Mouse (Mus musculus) lung, adult 2 months (tissue): Measurements from ENCODE around the gene Ephb1. TPM values are rescaled to one million over a fixed set of nuclear protein-coding genes. Genes with fewer than 3 reads are reported as not detected.

Source experiments
- DNase-seq: peaks from one replicate; pipeline ENCODE4 v3.0.0; 2022
- H3K4me1 ChIP-seq: fragments of 200-500 bp; 2 replicates; pipeline ENCODE4 v1.6.1; 2011; ENCODE audit warnings: low read length; ENCODE audit not compliant: control insufficient read depth, insufficient read depth
- H3K4me3 ChIP-seq: fragments of 200-500 bp; replicated peaks from 2 replicates; pipeline ENCODE3; 2011; ENCODE audit warnings: low read depth, mild to moderate bottlenecking, control low read depth, low read length; ENCODE audit errors: extremely low read depth
- CTCF ChIP-seq: fragments of 200-500 bp; IDR thresholded peaks from 2 replicates; pipeline ENCODE4 v1.5.1; 2011; ENCODE audit warnings: mild to moderate bottlenecking, low read length, control low read depth; ENCODE audit not compliant: insufficient read depth
- POLR2A ChIP-seq: fragments of 200-500 bp; IDR thresholded peaks from 2 replicates; pipeline ENCODE4 v1.6.1; 2011; ENCODE audit warnings: low read depth, mild to moderate bottlenecking, control low read depth, low read length, borderline replicate concordance; ENCODE audit errors: extremely low read depth
- WGBS: fragments of 180-500 bp; shearing (Covaris S2); methylation state at CpG from one replicate; pipeline ENCODE4 v1.1.7; 2018; 5-methylcytosine and 5-hydroxymethylcytosine counted together
- polyA plus RNA-seq: library from polyadenylated mRNA; depleted of rRNA; stranded (reverse); fragments of >200 nt; gene quantifications from 2 replicates; pipeline ENCODE4 v1.2.3, GENCODE M21; 2012

Gene Ephb1
- polyA plus RNA-seq, 1 experiment = 1.1 TPM

GRCm38 (mm10) chr9:101990032-101990431 lies 364.5 kb downstream of the Ephb1 start:
- DNase-seq = no peak
- no peak for TF ChIP-seq CTCF
- TF ChIP-seq POLR2A = no peak
- Histone ChIP-seq H3K4me3 (no peak overlapping the region), H3K4me1 (no peaks in the 10 kb centered on the region)
- WGBS = 64% methylated on average over 6 of the region's 6 CpGs

GRCm38 (mm10) chr9:101986910-101987309 lies 367.6 kb downstream of the Ephb1 start:
- Histone ChIP-seq H3K4me3 (no peak overlapping the region), H3K4me1 (no peaks in the 10 kb centered on the region)
- DNase-seq = no peak
- no peak for TF ChIP-seq CTCF
- TF ChIP-seq POLR2A = no peak
- 76% methylated on average over 2 of the region's 2 CpGs for WGBS

GRCm38 (mm10) chr9:101982378-101982777 lies 372.1 kb downstream of the Ephb1 start:
- no peak overlapping the region for H3K4me3 ChIP-seq
- WGBS = 65% methylated on average over 7 of the region's 7 CpGs
- H3K4me1 ChIP-seq = no peaks in the 10 kb centered on the region
- DNase-seq = no peak
- no peak for TF ChIP-seq POLR2A
- TF ChIP-seq CTCF = no peak

GRCm38 (mm10) chr9:101981161-101981560 lies 373.3 kb downstream of the Ephb1 start:
- WGBS = 74% methylated on average over 2 of the region's 2 CpGs
- Histone ChIP-seq H3K4me3 (no peak overlapping the region), H3K4me1 (no peaks in the 10 kb centered on the region)
- no peak for TF ChIP-seq CTCF
- no peak for TF ChIP-seq POLR2A
- DNase-seq = no peak

GRCm38 (mm10) chr9:101976884-101977465 lies 377.5 kb downstream of the Ephb1 start:
- WGBS = 90% methylated on average over 4 of the region's 4 CpGs
- DNase-seq = no peak
- H3K4me3 ChIP-seq = no peak overlapping the region
- H3K4me1 ChIP-seq = peaks cover 2% of the 10 kb centered on the region; the same call in 1 of the 2 replicates
- no peak for TF ChIP-seq CTCF
- no peak for TF ChIP-seq POLR2A

- Histone ChIP-seq H3K4me3 (no peak overlapping the region), H3K4me1 (peaks cover 2% of the 10 kb centered on the region; the same call in 1 of the 2 replicates)
- WGBS = 45% methylated on average over 8 of the region's 8 CpGs
- no peak for DNase-seq
- TF ChIP-seq POLR2A (no peak), CTCF (no peak)
Measured at GRCm38 (mm10) chr9:101972314-101972713, 382.2 kb downstream of the Ephb1 start.

- DNase-seq = no peak
- WGBS = 23% methylated on average over 6 of the region's 6 CpGs
Measured at GRCm38 (mm10) chr9:101971806-101972205, 382.7 kb downstream of the Ephb1 start.

GRCm38 (mm10) chr9:101956228-101956627 lies 398.3 kb downstream of the Ephb1 start:
- H3K4me1 ChIP-seq = no peaks in the 10 kb centered on the region
- H3K4me3 ChIP-seq = no peak overlapping the region
- DNase-seq = no peak
- 30% methylated on average over 4 of the region's 4 CpGs for WGBS
- TF ChIP-seq POLR2A (no peak), CTCF (no peak)

More at GRCm38 (mm10) chr9:101971806-101972205, 382.7 kb downstream of the Ephb1 start:
- no peak for TF ChIP-seq CTCF
- TF ChIP-seq POLR2A = no peak
- Histone ChIP-seq H3K4me3 (no peak overlapping the region), H3K4me1 (peaks cover 2% of the 10 kb centered on the region; the same call in 1 of the 2 replicates)

GRCm38 (mm10) chr9:101954529-101954928 lies 400.0 kb downstream of the Ephb1 start:
- Histone ChIP-seq H3K4me3 (no peak overlapping the region), H3K4me1 (no peaks in the 10 kb centered on the region)
- TF ChIP-seq CTCF (no peak), POLR2A (no peak)
- WGBS = 79% methylated on average over 4 of the region's 4 CpGs
- no peak for DNase-seq

GRCm38 (mm10) chr9:101950101-101950500 lies 404.4 kb downstream of the Ephb1 start:
- TF ChIP-seq POLR2A (no peak), CTCF (no peak)
- 27% methylated on average over 3 of the region's 3 CpGs for WGBS
- no peak overlapping the region for H3K4me3 ChIP-seq

More at GRCm38 (mm10) chr9:101950101-101950500, 404.4 kb downstream of the Ephb1 start:
- DNase-seq = no peak
- H3K4me1 ChIP-seq = no peaks in the 10 kb centered on the region
